Mouse (Mus musculus) lung, adult 2 months (tissue): Measurements from ENCODE around the gene Dop1b. TPM values are rescaled to one million over a fixed set of nuclear protein-coding genes. Genes with fewer than 3 reads are reported as not detected.

Experiments
- DNase-seq: peaks from one replicate; pipeline ENCODE4 v3.0.0; 2022
- H3K4me1 ChIP-seq: fragments of 200-500 bp; 2 replicates; pipeline ENCODE4 v1.6.1; 2011; ENCODE audit warnings: low read length; ENCODE audit not compliant: control insufficient read depth, insufficient read depth
- H3K4me3 ChIP-seq: fragments of 200-500 bp; replicated peaks from 2 replicates; pipeline ENCODE3; 2011; ENCODE audit warnings: low read depth, mild to moderate bottlenecking, control low read depth, low read length; ENCODE audit errors: extremely low read depth
- CTCF ChIP-seq: fragments of 200-500 bp; IDR thresholded peaks from 2 replicates; pipeline ENCODE4 v1.5.1; 2011; ENCODE audit warnings: mild to moderate bottlenecking, low read length, control low read depth; ENCODE audit not compliant: insufficient read depth
- POLR2A ChIP-seq: fragments of 200-500 bp; IDR thresholded peaks from 2 replicates; pipeline ENCODE4 v1.6.1; 2011; ENCODE audit warnings: low read depth, mild to moderate bottlenecking, control low read depth, low read length, borderline replicate concordance; ENCODE audit errors: extremely low read depth
- WGBS: fragments of 180-500 bp; shearing (Covaris S2); methylation state at CpG from one replicate; pipeline ENCODE4 v1.1.7; 2018; 5-methylcytosine and 5-hydroxymethylcytosine counted together
- polyA plus RNA-seq: library from polyadenylated mRNA; depleted of rRNA; stranded (reverse); fragments of >200 nt; gene quantifications from 2 replicates; pipeline ENCODE4 v1.2.3, GENCODE M21; 2012

Dop1b gene
- polyA plus RNA-seq, 1 experiment: 61.2 TPM

DNA sequence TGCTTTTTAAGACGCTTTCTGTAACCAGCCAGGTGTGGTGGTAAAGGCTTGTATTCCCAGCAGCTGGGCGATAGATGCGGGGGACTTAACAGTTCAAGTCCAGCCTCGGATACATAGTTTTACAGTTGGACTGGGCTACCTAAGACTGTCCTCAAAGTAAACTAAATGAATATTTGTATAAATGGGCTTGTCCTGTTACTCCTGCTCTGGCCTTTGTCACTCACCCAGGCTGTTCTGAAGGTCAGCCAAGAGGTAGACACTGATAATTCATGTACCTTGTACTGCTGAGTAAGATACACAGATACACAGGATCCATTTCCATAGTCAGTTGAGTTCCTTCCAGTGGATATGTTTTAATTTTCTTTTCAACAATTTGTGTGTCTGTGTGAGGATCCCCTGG, 14.5 kb downstream of the Dop1b start:
- WGBS: 83% methylated on average over 4 of the region's 4 CpGs
- TF ChIP-seq POLR2A (no peak), CTCF (no peak)
- DNase-seq: no peak
- Histone ChIP-seq H3K4me1 (peaks cover 24% of the 10 kb centered on the region), H3K4me3 (no peak overlapping the region)

DNA sequence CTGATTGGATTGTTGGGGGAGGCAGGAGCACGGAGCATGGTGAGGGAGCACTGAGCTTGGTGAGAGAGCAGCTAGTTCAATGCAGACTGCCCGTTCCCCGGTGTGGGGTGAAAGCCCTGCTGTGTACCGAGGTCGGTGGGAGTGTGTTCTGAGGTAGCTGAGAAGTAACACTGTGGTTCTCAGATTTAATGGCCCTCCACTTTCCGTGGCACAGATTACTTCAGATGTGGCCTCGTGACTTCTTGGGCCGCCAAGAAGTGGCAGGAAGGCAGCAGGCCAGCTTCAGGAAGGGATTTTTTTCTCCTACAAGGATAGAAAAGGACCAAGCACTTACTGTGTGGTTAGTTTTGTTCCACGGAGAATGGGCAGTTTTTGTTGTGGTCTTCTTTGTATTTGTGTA, 17.0 kb downstream of the Dop1b start:
- H3K4me3 ChIP-seq: no peak overlapping the region
- TF ChIP-seq CTCF (no peak), POLR2A (no peak)
- WGBS: 43% methylated on average over 9 of the region's 9 CpGs
- peaks cover 20% of the 10 kb centered on the region for H3K4me1 ChIP-seq
- peak; percentile 36 for DNase-seq

DNA sequence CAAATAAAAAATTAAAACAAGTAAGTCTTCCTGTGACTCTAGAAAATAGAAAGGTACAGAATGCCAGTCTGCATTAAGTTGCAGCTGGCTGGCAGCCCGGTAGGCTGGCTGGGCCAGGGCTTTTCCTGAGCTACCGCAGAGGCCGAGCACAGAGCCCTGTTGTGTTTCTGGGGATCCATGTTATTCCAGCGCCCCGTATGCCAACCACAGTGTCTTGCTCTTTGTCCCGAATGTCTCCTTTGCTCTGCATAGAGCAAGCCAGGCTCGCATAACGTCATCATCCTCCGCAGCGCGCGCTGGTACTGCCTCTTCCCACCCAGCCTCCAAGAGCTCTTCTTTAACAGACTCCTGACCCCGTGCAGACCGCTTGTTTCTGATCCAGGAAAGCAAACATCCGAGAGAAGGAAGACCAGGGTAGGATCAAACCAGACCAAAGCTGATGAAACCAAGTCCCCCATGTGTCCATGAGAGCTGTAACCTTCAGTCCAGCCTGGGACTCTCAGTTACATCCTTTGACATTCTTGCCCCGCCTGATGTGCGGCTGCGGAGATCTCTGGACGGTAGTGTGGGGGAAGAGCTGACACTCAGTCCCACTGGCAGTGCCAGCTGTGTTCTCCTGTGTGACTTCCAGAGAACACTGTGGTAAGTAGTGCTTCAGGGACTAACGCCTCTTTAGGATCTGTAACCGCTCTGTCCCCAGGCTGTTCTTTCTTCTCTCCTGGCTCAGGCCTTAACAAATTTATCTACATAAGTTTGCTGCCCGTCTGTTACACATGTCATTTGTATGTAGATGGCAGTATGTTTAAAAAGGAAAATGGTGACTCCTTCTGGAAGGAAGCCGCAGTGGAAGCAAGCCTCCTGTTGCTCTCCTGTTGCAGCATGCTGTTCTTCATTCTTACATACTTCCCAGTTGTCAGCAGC, 18.4 kb downstream of the Dop1b start:
- Histone ChIP-seq H3K4me1 (peaks cover 24% of the 10 kb centered on the region), H3K4me3 (no peak overlapping the region)
- WGBS: 64% methylated on average over 23 of the region's 23 CpGs
- TF ChIP-seq POLR2A (no peak), CTCF (no peak)
- DNase-seq: no peak

DNA sequence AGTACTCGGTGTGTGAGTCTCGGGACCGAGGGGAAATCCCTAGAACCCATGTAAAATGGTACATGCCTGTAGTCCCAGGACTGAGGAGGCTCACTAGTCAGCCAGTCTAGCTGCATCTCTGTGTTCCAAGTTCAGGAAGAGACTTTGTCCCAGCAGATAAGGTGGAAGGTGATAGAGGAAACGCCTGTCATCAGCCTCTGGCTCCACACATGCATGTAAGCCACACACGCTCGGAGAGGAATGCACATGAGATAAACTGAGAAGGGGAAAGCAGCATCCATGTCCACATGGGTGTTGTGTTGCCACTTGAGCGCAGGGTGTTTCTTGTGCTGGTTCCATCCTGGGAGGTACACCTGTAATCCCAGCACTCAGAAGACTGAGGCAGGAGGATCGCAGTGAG, 19.6 kb downstream of the Dop1b start:
- H3K4me1 ChIP-seq: peaks cover 24% of the 10 kb centered on the region
- H3K4me3 ChIP-seq: no peak overlapping the region
- WGBS: 86% methylated on average over 8 of the region's 8 CpGs
- TF ChIP-seq POLR2A: no peak
- TF ChIP-seq CTCF: no peak
- DNase-seq: no peak

DNA sequence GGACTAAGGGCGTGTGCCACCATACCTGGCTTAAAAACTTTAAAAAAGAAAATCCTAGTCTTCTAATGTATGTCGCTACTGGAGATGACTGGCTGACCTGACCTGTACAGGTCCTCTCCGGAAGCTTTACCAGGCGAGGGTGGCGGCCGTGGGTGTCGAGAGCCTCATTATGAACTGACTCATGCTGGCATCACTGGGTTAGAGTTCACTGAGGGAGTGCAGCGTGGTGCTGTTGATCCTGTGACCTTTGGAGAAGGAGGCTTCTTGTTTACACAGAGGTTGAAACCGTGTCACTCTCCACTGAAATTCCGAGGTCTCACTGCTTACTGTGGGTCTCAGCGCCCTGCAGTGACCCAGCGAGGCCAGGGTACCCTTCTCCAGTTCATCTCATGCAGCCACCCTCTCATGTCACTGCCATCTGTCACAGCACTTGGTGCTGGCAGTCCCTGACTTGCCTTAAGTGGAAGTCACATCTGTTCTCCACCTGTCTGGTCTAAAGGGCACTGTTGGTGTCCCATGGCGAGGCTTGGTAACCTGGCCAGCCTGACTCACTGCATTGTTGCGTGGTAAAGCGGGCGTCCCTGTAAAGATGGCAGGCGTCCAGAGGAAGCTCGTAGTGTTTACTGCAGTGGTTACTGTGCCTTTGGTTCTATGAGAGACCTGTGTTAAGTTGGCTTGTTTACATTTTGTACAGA, 21.3 kb downstream of the Dop1b start:
- TF ChIP-seq CTCF (no peak), POLR2A (no peak)
- H3K4me3 ChIP-seq: no peak overlapping the region
- H3K4me1 ChIP-seq: peaks cover 24% of the 10 kb centered on the region
- peak; percentile 29 for DNase-seq
- WGBS: 62% methylated on average over 18 of the region's 18 CpGs

DNA sequence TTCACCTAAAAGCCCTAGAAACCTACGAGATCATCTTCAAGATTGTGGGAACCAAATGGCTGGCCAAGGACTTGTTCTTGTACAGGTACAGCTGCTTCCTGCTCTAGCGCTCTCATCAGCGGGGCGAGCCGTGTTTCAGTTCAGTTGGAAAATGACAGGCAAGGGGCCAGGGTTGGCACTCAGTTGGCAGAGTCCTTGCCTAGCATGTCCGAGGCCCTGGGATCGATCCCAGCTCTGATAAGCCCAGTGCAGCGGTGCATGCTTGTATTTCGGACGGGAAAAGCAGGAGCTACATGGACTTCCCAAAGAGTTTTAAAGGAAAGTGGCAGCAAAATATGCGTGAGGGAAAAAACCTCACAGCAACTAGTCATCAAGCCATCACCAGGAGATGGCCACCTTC, 27.5 kb downstream of the Dop1b start:
- peaks cover 7% of the 10 kb centered on the region for H3K4me1 ChIP-seq
- DNase-seq: no peak
- no peak overlapping the region for H3K4me3 ChIP-seq
- TF ChIP-seq POLR2A (no peak), CTCF (no peak)
- 93% methylated on average over 11 of the region's 11 CpGs for WGBS

DNA sequence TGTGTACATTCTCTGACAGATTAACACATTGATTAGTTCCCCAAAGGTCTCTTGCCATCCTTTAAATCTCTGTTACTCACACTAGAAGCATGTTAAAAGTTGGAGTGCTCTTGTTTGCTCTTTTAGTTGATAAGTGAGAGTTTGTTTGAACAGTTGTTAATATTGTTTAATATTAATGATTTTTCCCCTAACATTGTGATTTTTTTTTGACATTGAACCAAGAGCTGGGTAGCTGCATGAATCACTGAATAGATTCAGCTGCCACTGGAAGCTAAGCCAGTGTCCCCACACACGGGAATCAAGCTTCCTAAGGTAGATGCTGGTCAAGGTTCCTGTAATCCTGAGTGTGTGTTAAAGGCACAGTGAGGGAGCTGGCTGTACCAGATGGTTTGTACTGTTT, 31.2 kb downstream of the Dop1b start:
- 46% methylated on average over 1 of the region's 1 CpGs for WGBS
- DNase-seq: no peak
- Histone ChIP-seq H3K4me3 (no peak overlapping the region), H3K4me1 (peaks cover 7% of the 10 kb centered on the region)
- TF ChIP-seq POLR2A (no peak), CTCF (no peak)

DNA sequence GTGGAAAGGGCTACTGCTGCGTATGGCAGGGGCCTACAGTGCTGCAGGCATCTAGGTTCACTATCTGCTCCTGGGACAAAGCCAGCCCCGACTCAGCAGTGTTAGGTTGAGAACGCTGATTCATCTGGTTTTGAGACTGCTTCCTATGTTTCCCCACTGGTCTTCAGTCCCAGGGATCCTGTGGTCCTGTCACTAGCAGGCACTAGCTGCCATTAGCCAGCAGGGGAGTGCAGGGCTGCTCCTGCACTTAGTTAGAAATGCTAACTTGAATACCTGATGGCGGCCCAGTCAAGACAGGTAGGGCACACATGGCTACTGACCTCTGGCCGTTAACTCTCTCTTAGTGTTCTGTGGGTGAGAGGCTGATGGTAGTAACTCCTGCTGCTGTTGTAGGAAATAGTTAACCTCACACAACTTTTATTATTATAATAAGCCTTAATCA, 32.4 kb downstream of the Dop1b start:
- TF ChIP-seq CTCF: no peak
- TF ChIP-seq POLR2A: no peak
- no peak overlapping the region for H3K4me3 ChIP-seq
- 69% methylated on average over 5 of the region's 5 CpGs for WGBS
- peaks cover 7% of the 10 kb centered on the region for H3K4me1 ChIP-seq
- DNase-seq: no peak

DNA sequence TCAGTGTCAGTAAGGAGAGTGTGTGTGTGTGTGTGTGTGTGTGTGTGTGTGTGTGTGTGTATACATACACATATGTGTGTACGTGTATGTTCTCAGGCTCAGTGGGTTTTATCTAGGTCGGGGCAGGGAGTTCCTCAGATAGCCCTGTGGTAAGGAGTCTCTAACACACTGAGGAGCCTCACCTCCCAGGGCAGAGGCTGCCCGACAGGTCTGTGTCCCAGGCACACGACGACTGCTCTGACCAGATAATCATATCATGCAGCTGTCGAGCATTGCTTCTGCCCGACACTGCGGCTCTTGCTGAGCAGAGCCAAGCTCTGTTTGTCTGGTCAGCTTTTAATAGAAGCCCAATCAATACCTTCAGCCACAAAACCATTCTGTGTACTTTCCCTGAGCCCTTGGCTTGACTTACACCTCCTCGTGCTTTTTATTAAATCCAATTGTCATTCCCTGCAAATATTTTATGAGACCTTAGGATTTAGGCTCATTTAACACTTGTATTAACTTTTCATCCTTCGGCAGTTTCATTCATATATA, 33.2 kb downstream of the Dop1b start:
- WGBS: 85% methylated on average over 10 of the region's 10 CpGs
- DNase-seq: no peak
- H3K4me3 ChIP-seq: no peak overlapping the region
- TF ChIP-seq POLR2A (no peak), CTCF (no peak)
- H3K4me1 ChIP-seq: peaks cover 7% of the 10 kb centered on the region

DNA sequence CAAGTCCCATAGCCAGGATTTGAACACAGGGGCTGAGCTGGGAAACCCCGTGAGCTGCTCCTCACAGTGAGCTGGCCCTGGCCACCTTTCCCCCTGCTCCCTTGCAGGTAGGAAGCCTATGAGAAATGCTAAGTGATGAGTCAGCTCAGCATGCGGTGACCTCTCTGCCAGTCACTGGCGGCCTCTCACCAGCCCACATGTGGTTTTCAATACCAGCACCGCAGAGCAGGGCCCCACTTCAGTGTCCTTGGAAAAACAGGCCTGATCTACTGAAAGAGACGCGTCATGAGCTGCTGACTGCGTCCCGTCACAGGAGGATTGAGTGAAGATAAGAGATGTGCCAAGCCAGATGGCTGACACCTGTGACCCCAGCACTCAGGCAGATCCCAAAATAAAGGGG, 34.7 kb downstream of the Dop1b start:
- H3K4me3 ChIP-seq: no peak overlapping the region
- H3K4me1 ChIP-seq: peaks cover 7% of the 10 kb centered on the region
- no peak for DNase-seq
- WGBS: 75% methylated on average over 8 of the region's 8 CpGs
- TF ChIP-seq POLR2A (no peak), CTCF (no peak)

DNA sequence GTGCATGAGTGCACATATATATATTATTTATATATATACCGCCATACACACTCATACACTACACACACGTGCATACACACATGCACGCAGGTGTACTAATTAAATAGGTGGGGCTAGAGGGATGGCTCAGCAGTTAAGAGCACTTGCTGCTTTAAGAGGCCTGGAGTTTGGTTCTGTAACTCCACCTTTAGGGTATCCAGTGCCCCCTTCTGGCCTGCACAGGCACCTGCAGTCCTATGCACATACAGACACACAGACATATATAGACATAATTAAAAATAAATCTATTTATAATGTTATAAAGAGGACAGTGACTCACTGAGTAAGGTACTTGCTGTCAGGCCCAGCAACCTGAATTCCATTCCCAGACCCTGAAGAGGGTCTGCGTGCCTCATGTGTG, 35.3 kb downstream of the Dop1b start:
- TF ChIP-seq CTCF (peak; percentile 56), POLR2A (no peak)
- Histone ChIP-seq H3K4me3 (no peak overlapping the region), H3K4me1 (peaks cover 7% of the 10 kb centered on the region)
- 84% methylated on average over 4 of the region's 4 CpGs for WGBS
- DNase-seq: peak; percentile 38
